Mouse (Mus musculus): ENCODE data around the gene Mepe. TPM values are rescaled to one million over a fixed set of nuclear protein-coding genes. Genes with fewer than 3 reads are reported as not detected.
A peak's percentile ranks its signal among the peaks of the same experiment; 100 is the strongest.

Gene Mepe
- polyA plus RNA-seq, 1 experiment from 2014 or later, result 0.58 TPM

DNA sequence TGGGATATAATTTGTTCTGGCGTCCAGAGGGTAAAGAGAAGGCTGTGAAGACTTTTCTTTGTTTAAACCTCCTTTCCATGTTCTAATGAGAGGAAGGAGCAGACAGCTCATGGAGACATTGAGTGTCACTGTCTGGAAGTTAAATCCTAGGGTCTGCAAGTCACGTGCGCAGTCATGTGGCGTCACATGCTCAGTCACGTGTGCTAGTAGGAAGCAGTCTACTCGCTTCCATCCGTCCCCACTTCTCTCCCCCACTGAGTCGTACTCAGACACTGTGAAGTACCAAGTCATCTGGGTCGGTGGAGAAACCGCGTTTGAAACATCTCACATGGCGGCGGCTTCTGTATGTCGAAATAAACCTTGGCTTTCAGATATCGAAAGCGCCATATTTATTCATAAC is 60.4 kb downstream of the Mepe start:
- Histone ChIP-seq H3K9ac (ENCODE audit: low read depth, low read length) (no peak overlapping the region), H3K4me2 (ENCODE audit: low read depth, low read length) (no peak overlapping the region), H3K4me1 (ENCODE audit: control insufficient read depth, insufficient read depth, low read length) (no peaks in the 10 kb centered on the region), H3K27me3 (replicated peaks; ENCODE audit: control insufficient read depth, insufficient read depth, low read length) (no peaks in the 10 kb centered on the region), H3K9me3 (ENCODE audit: control insufficient read depth, low read length) (no peaks in the 10 kb centered on the region), H3K27ac (replicated peaks; ENCODE audit: low read depth, low read length) (no peak overlapping the region), H3K36me3 (ENCODE audit: control insufficient read depth, insufficient read depth, low read length) (no peaks in the 10 kb centered on the region), H3K4me3 (ENCODE audit: low read depth, low read length) (no peak overlapping the region)
- no peak for DNase-seq (ENCODE audit: low spot score)
- 92% methylated on average over 16 of the region's 16 CpGs for WGBS
- no peak for ATAC-seq (ENCODE audit: low read depth)

DNA sequence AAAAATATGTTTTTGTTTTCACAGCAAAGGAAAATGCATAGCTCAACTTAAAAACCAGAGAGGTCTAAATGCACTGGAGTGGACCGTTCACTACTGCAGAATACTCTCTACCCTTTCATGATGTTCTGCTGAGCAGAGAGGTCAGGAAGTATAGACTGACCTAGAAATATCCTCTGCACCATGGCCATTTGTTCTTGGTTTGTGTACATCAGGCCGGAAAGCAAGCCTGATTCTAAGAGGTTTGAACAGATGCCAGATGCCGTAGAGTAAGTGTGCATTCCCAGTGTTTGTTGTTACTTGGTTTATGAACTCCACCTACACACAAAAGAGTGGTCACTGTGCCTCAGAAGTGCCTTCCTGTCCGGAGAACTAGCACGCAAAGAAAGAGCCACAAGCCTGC is 61.8 kb downstream of the Mepe start:
- Histone ChIP-seq H3K4me3 (ENCODE audit: low read depth, low read length) (no peak overlapping the region), H3K4me2 (ENCODE audit: low read depth, low read length) (no peak overlapping the region), H3K9ac (ENCODE audit: low read depth, low read length) (no peak overlapping the region), H3K27me3 (replicated peaks; ENCODE audit: control insufficient read depth, insufficient read depth, low read length) (no peaks in the 10 kb centered on the region), H3K36me3 (ENCODE audit: control insufficient read depth, insufficient read depth, low read length) (no peaks in the 10 kb centered on the region), H3K27ac (replicated peaks; ENCODE audit: low read depth, low read length) (no peak overlapping the region), H3K9me3 (ENCODE audit: control insufficient read depth, low read length) (no peaks in the 10 kb centered on the region), H3K4me1 (ENCODE audit: control insufficient read depth, insufficient read depth, low read length) (no peaks in the 10 kb centered on the region)
- DNase-seq (ENCODE audit: low spot score) (peak; percentile 34), ATAC-seq (ENCODE audit: low read depth) (no peak)
- 58% methylated on average over 5 of the region's 5 CpGs for WGBS

Small RNA genes lying within 50 kb of the gene (microRNA-seq; reads per million reads assigned to microRNA genes)
- not detected for gene Gm23616 (ENCODE audit: borderline number of aligned reads)

Other genes starting within 250 kb of the Mepe start
- 0.47 TPM in 1 of 2 replicates, not detected in the other for gene Gm17660, start 247.7 kb upstream of the Mepe start, polyA plus RNA-seq (2014; fragmentation: Nextera tagmentation; extraction: Ambion mirVana)
- 108 and 117 TPM in 2 replicates for gene Sparcl1, start 211.6 kb upstream of the Mepe start, polyA plus RNA-seq (2014; fragmentation: Nextera tagmentation; extraction: Ambion mirVana)
- not detected in 2 replicates for gene Dspp, start 154.6 kb upstream of the Mepe start, polyA plus RNA-seq (2014; fragmentation: Nextera tagmentation; extraction: Ambion mirVana)
- gene Dmp1, start 122.7 kb upstream of the Mepe start, polyA plus RNA-seq (2014; fragmentation: Nextera tagmentation; extraction: Ambion mirVana), result 19.3 and 21.1 TPM in 2 replicates
- 688 and 1,076 TPM in 2 replicates for gene Ibsp, start 26.2 kb upstream of the Mepe start, polyA plus RNA-seq (2014; fragmentation: Nextera tagmentation; extraction: Ambion mirVana)
- gene Spp1, start 109.8 kb downstream of the Mepe start, polyA plus RNA-seq (2014; fragmentation: Nextera tagmentation; extraction: Ambion mirVana), result 310 and 610 TPM in 2 replicates
- 25.9 and 27.6 TPM in 2 replicates for gene Pkd2, start 134.1 kb downstream of the Mepe start, polyA plus RNA-seq (2014; fragmentation: Nextera tagmentation; extraction: Ambion mirVana)
- 10.4 and 11.5 TPM in 2 replicates for gene BC005561, start 183.0 kb downstream of the Mepe start, polyA plus RNA-seq (2014; fragmentation: Nextera tagmentation; extraction: Ambion mirVana)